Mouse (Mus musculus): ENCODE results near the gene Peak1. TPM values are rescaled to one million over a fixed set of nuclear protein-coding genes. Genes with fewer than 3 reads are reported as not detected.

The Peak1 gene
- polyA plus RNA-seq, 1 experiment: 0.01 TPM

DNA sequence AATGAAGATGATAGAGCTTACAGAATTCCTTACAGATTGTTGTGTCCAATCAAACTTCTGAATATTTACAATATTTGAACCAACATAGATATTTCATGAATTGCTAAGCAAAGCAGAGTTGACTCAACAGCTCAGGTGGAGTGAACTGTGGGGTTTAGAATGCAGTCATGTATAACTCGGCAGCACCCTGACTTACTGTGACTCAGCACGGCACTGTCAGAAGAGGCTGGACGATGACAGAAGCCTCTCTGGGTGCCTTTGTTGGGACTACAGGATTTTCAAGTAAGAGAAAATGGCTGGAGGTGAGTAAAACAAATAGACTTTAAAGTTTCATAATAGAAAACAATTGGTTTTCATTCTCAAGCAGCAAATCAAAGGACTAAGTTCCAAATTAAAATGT, 25.0 kb downstream of the Peak1 start:
- no peaks in the 10 kb centered on the region for H3K9me3 ChIP-seq (ENCODE audit: control insufficient read depth, low read length)
- TF ChIP-seq GATA1 (IDR thresholded peaks at IDR 0.05; ENCODE audit: low read length) (no peak), TAL1 (IDR thresholded peaks at IDR 0.05; ENCODE audit: low read length) (no peak)
- H3K4me1 ChIP-seq (ENCODE audit: control insufficient read depth): no peaks in the 10 kb centered on the region
- no peaks in the 10 kb centered on the region for H3K27me3 ChIP-seq (ENCODE audit: control insufficient read depth)
- H3K36me3 ChIP-seq (ENCODE audit: control insufficient read depth): no peaks in the 10 kb centered on the region
- H3K4me3 ChIP-seq (replicated peaks): no peak overlapping the region

DNA sequence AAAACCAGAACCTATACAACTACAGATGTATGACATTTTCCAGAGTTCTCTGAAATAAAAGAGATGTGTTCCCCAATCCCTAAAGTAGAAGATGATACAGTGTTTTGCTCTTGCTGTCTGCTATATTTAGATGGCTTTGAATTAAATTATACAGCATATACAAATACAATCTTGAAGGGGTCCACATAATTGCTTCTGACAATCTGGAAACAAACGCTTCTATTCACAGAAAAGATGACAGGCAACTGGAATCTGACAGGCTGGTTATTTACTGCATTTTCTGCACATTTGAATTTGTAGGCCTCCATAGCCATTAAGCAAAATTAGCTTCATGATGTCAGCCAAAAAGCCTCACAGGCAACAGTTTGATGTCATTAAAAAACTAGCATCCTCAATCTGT, 35.1 kb downstream of the Peak1 start:
- H3K9me3 ChIP-seq (ENCODE audit: control insufficient read depth, low read length): no peaks in the 10 kb centered on the region
- H3K4me3 ChIP-seq (replicated peaks): no peak overlapping the region
- TF ChIP-seq GATA1 (IDR thresholded peaks at IDR 0.05; ENCODE audit: low read length) (no peak), TAL1 (IDR thresholded peaks at IDR 0.05; ENCODE audit: low read length) (no peak)
- H3K27me3 ChIP-seq (ENCODE audit: control insufficient read depth): no peaks in the 10 kb centered on the region
- H3K4me1 ChIP-seq (ENCODE audit: control insufficient read depth): no peaks in the 10 kb centered on the region
- no peaks in the 10 kb centered on the region for H3K36me3 ChIP-seq (ENCODE audit: control insufficient read depth)

DNA sequence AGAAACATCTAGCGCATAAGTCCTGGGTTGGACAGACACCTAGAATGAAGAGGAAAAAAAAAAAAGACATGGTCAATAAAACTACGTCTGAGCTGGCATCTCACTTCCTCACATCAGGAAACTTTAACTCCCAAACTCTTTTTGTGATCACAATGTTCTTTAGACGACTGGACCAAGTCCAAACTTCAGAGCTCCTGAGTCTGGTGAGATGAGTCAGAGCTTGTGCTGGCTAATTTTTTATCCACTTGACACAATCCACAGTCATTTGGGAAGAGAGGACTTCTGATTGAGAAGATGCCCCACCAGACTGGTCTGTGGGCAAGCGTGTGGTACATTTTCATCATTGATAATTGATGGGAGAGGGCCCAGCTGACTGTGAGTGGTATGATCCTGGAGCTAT, 43.5 kb downstream of the Peak1 start:
- no peak for TF ChIP-seq GATA1 (IDR thresholded peaks at IDR 0.05; ENCODE audit: low read length)
- TF ChIP-seq TAL1 (IDR thresholded peaks at IDR 0.05; ENCODE audit: low read length): no peak
- Histone ChIP-seq H3K9me3 (ENCODE audit: control insufficient read depth, low read length) (no peaks in the 10 kb centered on the region), H3K27me3 (ENCODE audit: control insufficient read depth) (no peaks in the 10 kb centered on the region), H3K4me1 (ENCODE audit: control insufficient read depth) (peaks cover 3% of the 10 kb centered on the region; the same call in 1 of the 2 replicates), H3K36me3 (ENCODE audit: control insufficient read depth) (no peaks in the 10 kb centered on the region), H3K4me3 (replicated peaks) (no peak overlapping the region)

DNA sequence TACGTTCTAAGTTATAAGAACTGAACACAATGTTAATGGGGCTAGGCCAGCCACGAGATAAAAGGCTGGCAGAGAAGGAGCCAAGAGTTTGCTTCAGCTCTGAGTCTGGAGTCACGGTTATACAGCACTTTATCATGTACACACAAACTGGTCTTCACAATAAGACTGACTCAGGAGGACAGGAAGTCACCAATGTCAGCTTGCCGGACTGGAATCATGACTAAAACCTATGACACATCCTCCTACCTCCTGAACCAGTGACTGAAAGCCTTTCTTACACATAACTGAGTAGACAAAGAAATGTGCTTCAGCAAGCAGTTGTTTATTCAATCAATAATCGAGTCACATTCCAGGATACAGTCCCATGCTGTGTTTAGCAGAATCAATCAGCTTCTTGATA, 47.2 kb downstream of the Peak1 start:
- Histone ChIP-seq H3K4me1 (ENCODE audit: control insufficient read depth) (peaks cover 3% of the 10 kb centered on the region), H3K9me3 (ENCODE audit: control insufficient read depth, low read length) (no peaks in the 10 kb centered on the region), H3K36me3 (ENCODE audit: control insufficient read depth) (no peaks in the 10 kb centered on the region), H3K4me3 (replicated peaks) (no peak overlapping the region), H3K27me3 (ENCODE audit: control insufficient read depth) (no peaks in the 10 kb centered on the region)
- TF ChIP-seq TAL1 (IDR thresholded peaks at IDR 0.05; ENCODE audit: low read length) (no peak), GATA1 (IDR thresholded peaks at IDR 0.05; ENCODE audit: low read length) (no peak)

DNA sequence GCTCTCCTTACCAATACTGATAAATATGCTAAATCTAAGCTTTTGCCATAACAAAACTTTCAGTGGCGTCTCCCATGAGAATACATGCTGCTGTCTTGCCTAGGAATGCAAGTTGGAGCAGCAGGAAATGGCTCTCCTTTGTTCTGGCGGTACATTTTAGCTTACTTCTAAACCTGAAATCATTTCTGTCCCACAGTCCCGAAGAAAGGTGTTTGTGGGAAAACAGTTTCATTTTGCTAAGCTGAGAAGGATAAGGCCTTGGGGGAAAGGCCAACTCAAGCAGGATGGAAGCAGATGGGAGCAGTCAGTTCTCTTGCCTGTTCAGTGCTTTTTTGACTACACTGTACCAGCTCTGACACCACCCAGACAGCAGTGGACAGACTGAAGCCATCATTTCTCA, 49.1 kb downstream of the Peak1 start:
- Histone ChIP-seq H3K4me3 (replicated peaks) (no peak overlapping the region), H3K36me3 (ENCODE audit: control insufficient read depth) (no peaks in the 10 kb centered on the region), H3K9me3 (ENCODE audit: control insufficient read depth, low read length) (no peaks in the 10 kb centered on the region), H3K4me1 (ENCODE audit: control insufficient read depth) (peaks cover 3% of the 10 kb centered on the region), H3K27me3 (ENCODE audit: control insufficient read depth) (no peaks in the 10 kb centered on the region)
- TF ChIP-seq TAL1 (IDR thresholded peaks at IDR 0.05; ENCODE audit: low read length) (no peak), GATA1 (IDR thresholded peaks at IDR 0.05; ENCODE audit: low read length) (no peak)

DNA sequence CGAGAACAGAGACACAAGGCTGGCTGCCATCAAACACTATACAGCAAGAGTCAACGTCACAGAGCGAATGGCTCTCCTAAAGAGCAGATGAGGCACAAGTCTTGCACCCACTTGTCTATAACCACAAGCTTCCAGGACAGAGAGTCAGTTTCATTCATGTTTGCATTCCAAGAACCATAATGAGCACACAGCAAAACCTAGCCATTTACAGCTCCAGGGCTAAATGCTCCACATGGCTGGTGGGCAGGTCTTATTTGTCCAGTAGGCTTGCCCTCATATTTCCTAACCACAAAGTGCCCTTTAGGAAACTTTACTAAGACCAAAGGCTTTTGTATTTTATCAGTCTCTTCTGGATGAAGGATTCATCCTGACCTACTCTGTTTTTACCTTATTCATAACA, 54.6 kb downstream of the Peak1 start:
- H3K4me3 ChIP-seq (replicated peaks): no peak overlapping the region
- no peaks in the 10 kb centered on the region for H3K27me3 ChIP-seq (ENCODE audit: control insufficient read depth)
- H3K4me1 ChIP-seq (ENCODE audit: control insufficient read depth): peaks cover 6% of the 10 kb centered on the region
- TF ChIP-seq TAL1 (IDR thresholded peaks at IDR 0.05; ENCODE audit: low read length) (no peak), GATA1 (IDR thresholded peaks at IDR 0.05; ENCODE audit: low read length) (no peak)
- H3K9me3 ChIP-seq (ENCODE audit: control insufficient read depth, low read length): no peaks in the 10 kb centered on the region
- H3K36me3 ChIP-seq (ENCODE audit: control insufficient read depth): no peaks in the 10 kb centered on the region

DNA sequence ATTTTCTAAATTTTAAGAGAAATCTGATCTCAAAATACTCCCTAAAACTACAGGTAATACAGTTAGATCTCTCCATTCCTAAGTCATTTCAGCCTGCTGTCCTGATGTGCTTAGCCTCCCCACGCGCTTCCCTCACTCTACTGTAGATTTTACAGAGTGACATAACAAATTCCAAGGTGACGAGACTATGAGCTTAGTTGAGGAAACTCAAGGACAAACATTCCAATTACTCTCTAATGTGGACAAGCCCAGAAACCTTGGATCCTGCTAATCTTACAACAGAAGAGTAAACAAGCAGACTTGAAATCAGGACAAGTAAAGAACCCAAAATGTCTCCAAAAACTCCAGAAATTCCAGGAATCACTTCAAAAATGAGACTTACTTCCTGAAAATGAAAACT, 58.6 kb downstream of the Peak1 start:
- TF ChIP-seq GATA1 (IDR thresholded peaks at IDR 0.05; ENCODE audit: low read length): no peak
- no peak for TF ChIP-seq TAL1 (IDR thresholded peaks at IDR 0.05; ENCODE audit: low read length)
- H3K9me3 ChIP-seq (ENCODE audit: control insufficient read depth, low read length): no peaks in the 10 kb centered on the region
- H3K27me3 ChIP-seq (ENCODE audit: control insufficient read depth): no peaks in the 10 kb centered on the region
- no peak overlapping the region for H3K4me3 ChIP-seq (replicated peaks)
- H3K36me3 ChIP-seq (ENCODE audit: control insufficient read depth): no peaks in the 10 kb centered on the region
- peaks cover 6% of the 10 kb centered on the region for H3K4me1 ChIP-seq (ENCODE audit: control insufficient read depth)

DNA sequence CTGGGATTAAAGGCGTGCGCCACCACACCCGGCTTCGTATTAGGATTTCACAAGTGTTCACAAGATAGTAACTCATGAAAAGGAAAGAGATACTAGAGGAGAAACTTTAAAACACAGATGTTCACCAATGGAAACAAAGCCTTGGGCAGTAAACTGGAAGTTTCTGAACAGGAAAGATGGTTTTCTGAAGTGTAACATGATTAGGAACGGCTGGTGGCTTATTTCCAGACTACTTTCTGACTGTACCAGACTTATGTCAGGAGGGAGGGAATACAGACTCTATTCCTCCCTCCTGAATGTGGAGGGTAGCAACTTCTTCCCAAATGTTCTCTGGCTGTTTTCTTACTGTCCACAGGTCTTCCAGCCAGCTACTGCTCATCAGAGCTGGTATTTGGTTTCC, 62.7 kb downstream of the Peak1 start:
- TF ChIP-seq GATA1 (IDR thresholded peaks at IDR 0.05; ENCODE audit: low read length) (no peak), TAL1 (IDR thresholded peaks at IDR 0.05; ENCODE audit: low read length) (no peak)
- no peak overlapping the region for H3K4me3 ChIP-seq (replicated peaks)

DNA sequence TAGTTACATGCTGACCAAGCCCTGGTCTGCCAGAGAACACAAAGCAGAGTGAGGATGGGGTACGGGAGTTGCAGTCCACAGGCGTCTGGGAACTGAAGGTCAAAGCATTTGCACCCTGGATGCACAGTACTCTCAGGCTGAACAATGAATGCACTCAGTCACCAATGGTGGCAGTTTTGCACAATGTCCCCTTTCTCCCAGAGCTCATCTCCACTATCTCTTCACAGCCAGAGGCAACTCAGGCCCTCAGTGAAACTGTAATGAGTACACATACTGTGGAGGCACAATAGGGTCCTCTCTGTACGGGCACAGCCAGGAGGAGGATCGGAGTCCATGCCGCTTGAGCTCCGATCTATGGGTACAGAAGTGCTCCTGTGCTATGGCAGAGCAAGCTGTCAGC, 71.5 kb downstream of the Peak1 start:
- H3K27me3 ChIP-seq (ENCODE audit: control insufficient read depth): no peaks in the 10 kb centered on the region
- TF ChIP-seq GATA1 (IDR thresholded peaks at IDR 0.05; ENCODE audit: low read length): no peak
- no peaks in the 10 kb centered on the region for H3K9me3 ChIP-seq (ENCODE audit: control insufficient read depth, low read length)
- no peak overlapping the region for H3K4me3 ChIP-seq (replicated peaks)
- no peaks in the 10 kb centered on the region for H3K4me1 ChIP-seq (ENCODE audit: control insufficient read depth)
- no peaks in the 10 kb centered on the region for H3K36me3 ChIP-seq (ENCODE audit: control insufficient read depth)

More for the DNA sequence above, 62.7 kb downstream of the Peak1 start:
- H3K9me3 ChIP-seq (ENCODE audit: control insufficient read depth, low read length): no peaks in the 10 kb centered on the region
- no peaks in the 10 kb centered on the region for H3K27me3 ChIP-seq (ENCODE audit: control insufficient read depth)
- H3K4me1 ChIP-seq (ENCODE audit: control insufficient read depth): no peaks in the 10 kb centered on the region
- H3K36me3 ChIP-seq (ENCODE audit: control insufficient read depth): no peaks in the 10 kb centered on the region

DNA sequence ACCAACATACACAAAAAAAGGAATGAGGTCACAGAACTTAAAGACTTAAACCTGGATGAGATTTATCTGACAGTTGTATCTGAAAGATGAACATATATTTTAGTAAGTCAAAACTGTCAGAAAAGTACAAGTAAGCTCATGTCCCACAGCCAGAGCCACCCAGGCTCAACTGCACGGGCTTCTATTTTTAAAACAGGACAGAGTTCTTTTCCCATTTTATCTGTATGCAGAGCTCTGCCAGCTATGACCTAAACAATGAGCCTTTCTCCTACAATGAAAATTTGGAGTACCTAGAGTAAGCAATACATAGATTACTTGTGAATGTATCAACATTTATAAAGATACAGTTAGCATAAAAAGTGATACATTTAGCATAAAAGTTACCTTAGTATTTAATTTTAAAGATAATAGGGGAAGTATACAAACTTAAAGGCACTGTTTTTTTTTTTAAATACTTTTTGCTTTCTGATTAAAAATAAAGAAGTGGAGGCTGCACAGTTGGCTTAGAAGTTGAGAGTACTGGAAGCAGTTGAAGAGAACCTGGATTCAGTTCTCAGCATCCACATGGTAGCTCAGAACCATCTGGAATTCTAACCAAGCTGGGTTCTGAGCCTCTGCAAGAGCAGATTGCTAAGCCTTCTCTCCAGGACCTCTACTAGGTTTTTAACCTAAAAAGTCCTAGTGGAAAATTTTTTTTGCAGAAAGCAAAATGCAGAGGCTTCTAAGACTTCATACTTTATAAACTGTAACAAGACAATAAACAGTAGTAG, 78.3 kb downstream of the Peak1 start:
- TF ChIP-seq TAL1 (IDR thresholded peaks at IDR 0.05; ENCODE audit: low read length) (no peak), GATA1 (IDR thresholded peaks at IDR 0.05; ENCODE audit: low read length) (no peak)

More for the DNA sequence above, 78.3 kb downstream of the Peak1 start:
- Histone ChIP-seq H3K27me3 (ENCODE audit: control insufficient read depth) (no peaks in the 10 kb centered on the region), H3K4me1 (ENCODE audit: control insufficient read depth) (no peaks in the 10 kb centered on the region), H3K9me3 (ENCODE audit: control insufficient read depth, low read length) (no peaks in the 10 kb centered on the region), H3K36me3 (ENCODE audit: control insufficient read depth) (no peaks in the 10 kb centered on the region), H3K4me3 (replicated peaks) (no peak overlapping the region)

Measured in erythroblast, embryonic 14.5 days (primary cell).